Mouse (Mus musculus): ENCODE data around the gene Mageb4. TPM values are rescaled to one million over a fixed set of nuclear protein-coding genes. Genes with fewer than 3 reads are reported as not detected.
"Not testable (repeated sequence)": the region's sequence is repeated elsewhere in the genome, so short reads cannot be mapped to it uniquely, and the experiment has no call there.

Mageb4 gene
- not detected in 2 replicates for polyA plus RNA-seq (2015; fragmentation: Nextera tagmentation; extraction: Ambion mirVana)

DNA sequence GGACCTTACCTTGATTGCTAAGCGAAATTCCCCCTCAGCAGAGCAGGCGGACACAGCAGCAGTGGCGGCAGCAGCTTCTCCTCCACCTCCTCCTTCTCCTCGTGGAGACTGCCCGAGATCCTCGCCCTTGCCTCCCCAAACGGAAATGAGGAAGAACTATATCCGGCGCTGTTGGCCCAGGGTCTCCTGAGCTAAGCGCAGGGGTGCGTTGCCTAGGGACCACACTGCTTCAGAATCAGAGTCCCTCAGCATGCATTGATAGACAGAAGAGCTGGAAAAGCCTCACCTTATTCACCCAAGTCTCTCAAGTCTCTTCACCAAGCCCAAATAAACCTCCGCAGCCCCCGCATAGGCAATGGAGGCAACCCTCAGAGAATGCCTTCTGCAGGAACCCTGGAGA is at the start of gene Mageb4:
TSS of gene Mageb4 (minus strand) at position 101 of the 400 bp plus-strand sequence.
- H3K27me3 ChIP-seq; H3K9ac ChIP-seq; H3K4me2 ChIP-seq (replicated peaks); ATAC-seq (ENCODE audit: insufficient number of reproducible peaks, low FRiP score, low TSS enrichment, low read depth); H3K9me3 ChIP-seq (replicated peaks); H3K4me3 ChIP-seq (replicated peaks); H3K36me3 ChIP-seq; H3K27ac ChIP-seq (replicated peaks); H3K4me1 ChIP-seq: not testable (repeated sequence)
- no CpG with 5 or more reads among the region's 13 CpGs for WGBS

DNA sequence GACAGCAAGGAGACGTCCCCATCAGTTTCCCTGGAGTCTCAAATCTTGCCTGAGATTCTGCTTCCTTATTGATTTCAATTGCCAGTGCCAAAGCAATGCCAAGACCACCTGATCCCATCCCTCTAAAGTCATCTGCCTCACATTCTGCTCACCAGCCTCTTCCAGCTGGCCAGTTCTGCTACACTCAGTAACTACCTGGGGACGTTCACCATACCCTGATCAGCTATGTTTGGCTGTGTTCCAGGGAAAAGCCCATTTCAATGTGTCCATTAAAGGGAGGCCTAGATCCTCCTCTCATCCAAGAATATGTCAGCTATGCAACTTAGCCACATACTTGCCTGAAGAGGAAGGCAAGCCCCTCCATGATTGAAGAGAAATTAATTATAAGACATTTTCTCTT is 20.3 kb downstream of the Mageb4 start:
- not testable (repeated sequence) for H3K4me2 ChIP-seq (replicated peaks); H3K9ac ChIP-seq; H3K4me1 ChIP-seq; H3K36me3 ChIP-seq; H3K4me3 ChIP-seq (replicated peaks); ATAC-seq (ENCODE audit: insufficient number of reproducible peaks, low FRiP score, low TSS enrichment, low read depth); H3K9me3 ChIP-seq (replicated peaks); H3K27me3 ChIP-seq; H3K27ac ChIP-seq (replicated peaks)
- WGBS, result 53% methylated on average over 1 of the region's 2 CpGs

DNA sequence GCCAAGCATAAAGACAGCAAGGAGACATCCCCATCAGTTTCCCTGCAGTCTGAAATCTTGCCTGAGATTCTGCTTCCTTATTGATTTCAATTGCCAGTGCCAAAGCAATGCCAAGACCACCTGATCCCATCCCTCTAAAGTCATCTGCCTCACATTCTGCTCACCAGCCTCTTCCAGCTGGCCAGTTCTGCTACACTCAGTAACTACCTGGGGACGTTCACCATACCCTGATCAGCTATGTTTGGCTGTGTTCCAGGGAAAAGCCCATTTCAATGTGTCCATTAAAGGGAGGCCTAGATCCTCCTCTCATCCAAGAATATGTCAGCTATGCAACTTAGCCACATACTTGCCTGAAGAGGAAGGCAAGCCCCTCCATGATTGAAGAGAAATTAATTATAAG is 58.9 kb downstream of the Mageb4 start:
- not testable (repeated sequence) for H3K9me3 ChIP-seq (replicated peaks); H3K4me1 ChIP-seq; H3K4me3 ChIP-seq (replicated peaks); H3K27ac ChIP-seq (replicated peaks); H3K9ac ChIP-seq; ATAC-seq (ENCODE audit: insufficient number of reproducible peaks, low FRiP score, low TSS enrichment, low read depth); H3K4me2 ChIP-seq (replicated peaks); H3K36me3 ChIP-seq; H3K27me3 ChIP-seq
- no CpG with 5 or more reads among the region's 1 CpGs for WGBS

DNA sequence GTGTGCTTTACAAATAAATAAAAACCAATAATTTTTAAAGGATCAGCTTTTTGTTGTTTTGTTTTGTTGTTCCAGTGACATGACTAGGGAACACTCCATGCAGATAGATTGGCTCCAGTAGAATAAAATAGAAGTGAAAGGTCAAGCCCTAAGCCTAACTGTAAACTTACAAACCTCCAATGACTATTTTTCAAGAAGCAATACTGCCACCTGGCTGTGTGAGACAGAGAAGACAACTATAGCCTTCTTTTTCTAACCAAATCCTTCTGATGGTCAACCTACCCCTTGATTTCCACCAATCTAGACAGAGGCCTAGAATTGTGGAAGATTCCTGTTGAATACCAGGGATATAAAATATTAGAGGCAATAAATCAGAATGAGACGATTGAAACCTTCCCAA is 67.6 kb downstream of the Mageb4 start:
- H3K9ac ChIP-seq, result no peak overlapping the region
- no peak overlapping the region for H3K4me3 ChIP-seq (replicated peaks)
- no peaks in the 10 kb centered on the region for H3K36me3 ChIP-seq
- H3K9me3 ChIP-seq (replicated peaks), result no peaks in the 10 kb centered on the region
- no peak overlapping the region for H3K27ac ChIP-seq (replicated peaks)
- H3K4me2 ChIP-seq (replicated peaks), result no peak overlapping the region
- no peaks in the 10 kb centered on the region for H3K4me1 ChIP-seq
- WGBS, result 29% methylated on average over 1 of the region's 1 CpGs
- ATAC-seq (ENCODE audit: insufficient number of reproducible peaks, low FRiP score, low TSS enrichment, low read depth), result no peak
- H3K27me3 ChIP-seq, result no peaks in the 10 kb centered on the region

Other genes starting within 250 kb of the Mageb4 start
- 0.20 TPM in 1 of 2 replicates, not detected in the other for gene Nr0b1, start 113.3 kb downstream of the Mageb4 start, polyA plus RNA-seq (2015; fragmentation: Nextera tagmentation; extraction: Ambion mirVana)